Mouse (Mus musculus): Measurements from ENCODE around the gene Taar8c. TPM values are rescaled to one million over a fixed set of nuclear protein-coding genes. Genes with fewer than 3 reads are reported as not detected.
"Not testable (repeated sequence)": the region's sequence is repeated elsewhere in the genome, so short reads cannot be mapped to it uniquely, and the experiment has no call there.

Gene Taar8c
- total RNA-seq, 2 experiments from 2014 or later = not detected

DNA sequence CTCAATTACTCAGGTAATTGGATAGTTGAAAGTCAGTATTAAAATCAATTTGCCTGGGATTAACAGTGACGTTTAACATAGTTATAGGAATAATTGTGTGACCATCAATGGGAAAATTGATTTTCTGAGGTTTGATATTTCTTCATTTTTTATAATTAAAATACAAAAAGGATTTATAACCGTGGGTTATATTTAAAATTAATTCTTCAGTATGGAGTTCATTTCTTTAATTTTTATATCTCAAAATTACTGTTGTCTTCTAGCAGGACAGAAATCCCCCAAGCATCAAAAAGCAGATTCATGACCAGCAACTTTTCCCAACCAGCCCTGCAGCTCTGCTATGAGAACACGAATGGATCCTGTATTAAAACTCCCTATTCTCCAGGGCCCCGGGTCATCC is 25.5 kb downstream of the Taar8c start, which contains the start of gene Taar8a:
TSS of gene Taar8a (plus strand) at position 301 of the 400 bp plus-strand sequence.
- DNase-seq; intact Hi-C loops (cut with DNase I): not testable (repeated sequence)

DNA sequence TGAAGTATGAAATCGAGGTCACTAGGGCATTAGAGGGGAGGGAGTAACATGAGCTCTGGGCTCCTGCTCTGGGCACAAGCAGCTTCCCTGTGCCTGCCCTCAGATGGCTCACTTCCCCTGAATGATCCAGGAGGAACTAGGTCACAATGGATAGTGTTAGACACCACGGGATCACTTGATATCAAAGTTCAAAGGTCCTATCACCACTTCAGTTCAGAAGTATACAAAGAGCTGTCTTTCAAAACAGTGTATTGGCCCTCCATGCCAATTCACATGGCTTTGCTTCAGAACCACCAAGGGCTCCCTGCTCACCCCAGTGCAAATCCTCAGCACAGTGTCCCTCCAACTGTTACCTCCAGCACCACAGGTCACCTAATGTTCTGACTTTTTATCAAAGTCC is 27.0 kb downstream of the Taar8c start:
- intact Hi-C loops (cut with DNase I); DNase-seq: not testable (repeated sequence)

DNA sequence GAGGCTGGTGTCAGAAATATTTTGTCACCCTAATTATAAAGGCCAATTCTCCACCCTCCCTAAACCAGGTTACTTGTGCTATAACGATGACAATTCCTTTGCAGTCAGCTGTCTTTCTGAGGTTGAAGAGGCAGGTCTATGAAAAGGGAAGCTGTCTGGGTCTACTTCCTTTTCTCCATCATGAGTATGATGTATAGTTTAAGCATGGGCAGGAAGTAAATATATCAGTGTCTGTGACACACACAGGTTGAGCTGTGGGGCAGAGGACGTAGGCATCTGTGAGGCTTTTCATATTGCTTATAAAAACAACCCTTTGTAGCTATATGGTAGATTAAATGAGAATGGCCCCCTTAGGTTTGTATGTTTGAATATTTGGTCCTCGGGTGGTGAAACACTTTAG is 42.7 kb downstream of the Taar8c start:
- intact Hi-C loops (cut with DNase I) = no loop called here
- DNase-seq = no peak

DNA sequence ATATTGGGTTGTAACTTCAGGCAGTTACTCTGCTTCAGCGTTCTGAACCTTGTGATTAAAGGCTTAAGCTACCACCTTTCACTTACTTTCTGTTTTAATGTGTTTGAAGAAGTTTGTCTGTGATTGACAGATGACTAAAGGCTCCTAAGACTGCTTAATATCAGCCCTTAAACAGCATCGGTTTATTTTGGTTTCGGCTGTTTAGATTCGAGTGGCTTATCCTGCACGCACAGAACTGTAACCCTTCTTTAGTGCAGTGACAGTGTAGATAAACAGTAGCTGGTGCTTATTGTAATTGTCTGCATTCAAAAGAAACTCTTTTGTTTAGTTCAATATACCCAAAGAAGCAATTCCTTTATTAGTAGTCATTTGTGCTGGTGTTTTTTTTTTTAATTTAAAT is 49.7 kb downstream of the Taar8c start:
- intact Hi-C loops (cut with DNase I) = no loop called here
- no peak for DNase-seq

Other genes with a start within 250 kb of the Taar8c start
- 1 to 10 TPM; 1.5 to 2.1 TPM for gene Vnn1, start 207.2 kb downstream of the Taar8c start, total RNA-seq (2021)
- gene Taar1, start 181.6 kb downstream of the Taar8c start, total RNA-seq (2021) = not detected
- not detected for gene Taar2, start 163.3 kb downstream of the Taar8c start, total RNA-seq (2021)
- not detected for gene Taar3, start 152.4 kb downstream of the Taar8c start, total RNA-seq (2021)
- gene Taar4, start 141.4 kb downstream of the Taar8c start, total RNA-seq (2021) = not detected
- gene Taar5, start 131.2 kb downstream of the Taar8c start, total RNA-seq (2021) = not detected
- gene Taar6, start 116.3 kb downstream of the Taar8c start, total RNA-seq (2021) = not detected
- not detected for gene Taar7a, start 108.4 kb downstream of the Taar8c start, total RNA-seq (2021)
- not detected for gene Taar7b, start 102.0 kb downstream of the Taar8c start, total RNA-seq (2021)
- gene Taar7d, start 74.7 kb downstream of the Taar8c start, total RNA-seq (2021) = not detected
- gene Taar7e, start 64.3 kb downstream of the Taar8c start, total RNA-seq (2021) = not detected
- not detected for gene Taar7f, start 52.4 kb downstream of the Taar8c start, total RNA-seq (2021)
- gene Taar8a, start 25.4 kb downstream of the Taar8c start, total RNA-seq (2021) = not detected
- gene Taar8b, start 9.6 kb downstream of the Taar8c start, total RNA-seq (2021) = not detected
- gene Taar9, start 7.6 kb upstream of the Taar8c start, total RNA-seq (2021) = not detected
- gene Stx7, start 47.4 kb upstream of the Taar8c start, total RNA-seq (2021) = 10 to 100 TPM; 44.9 to 54.6 TPM
- 1 to 10 TPM in 1 of 2 experiments, under 1 TPM in 1; 0.92 to 1.5 TPM for gene Moxd1, start 121.6 kb upstream of the Taar8c start, total RNA-seq (2021)

All from heart, postnatal 10 days (tissue).